Mouse (Mus musculus): ENCODE measurements around the gene Lysmd1. TPM values are rescaled to one million over a fixed set of nuclear protein-coding genes. Genes with fewer than 3 reads are reported as not detected.

Gene Lysmd1
- polyA plus RNA-seq, 1 experiment from 2014 or later: 13.3 TPM

DNA sequence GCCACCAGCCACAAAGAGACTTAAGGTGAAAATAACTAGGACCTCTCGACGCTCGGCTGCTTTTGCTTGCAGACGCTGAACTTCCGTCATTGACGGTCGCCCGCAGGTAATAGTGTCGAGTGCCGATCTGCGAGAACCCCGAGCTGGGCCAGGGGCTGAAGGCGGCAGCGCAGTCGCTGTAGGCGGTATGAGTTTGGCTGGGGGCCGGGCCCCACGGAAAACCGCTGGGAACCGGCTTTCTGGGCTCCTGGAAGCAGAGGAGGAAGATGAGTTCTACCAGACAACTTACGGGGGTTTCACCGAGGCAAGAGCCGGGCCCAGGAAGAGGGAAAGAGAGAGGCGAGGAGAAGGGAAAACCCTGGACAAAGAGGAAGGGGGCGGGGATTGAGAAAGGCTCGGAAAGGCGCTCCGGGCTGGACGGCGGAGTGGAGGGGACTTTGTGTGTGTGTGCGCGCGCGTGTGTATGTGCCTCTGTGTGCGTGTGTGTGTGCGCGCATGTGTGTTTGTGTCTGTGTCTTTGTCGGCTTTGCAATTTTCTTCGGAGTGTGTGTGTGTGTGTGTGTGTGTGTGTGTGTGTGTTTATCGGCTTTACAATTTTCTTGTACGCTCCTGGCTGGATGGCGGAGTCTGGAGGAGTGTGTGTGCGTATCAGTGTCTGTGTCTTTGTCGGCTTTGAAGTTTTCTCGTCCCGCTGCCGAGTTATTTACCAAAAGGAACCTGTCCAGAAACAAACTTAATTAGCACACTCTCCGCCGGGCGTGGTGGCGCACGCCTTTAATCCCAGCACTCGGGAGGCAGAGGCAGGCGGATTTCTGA lies 22.8 kb upstream of the Lysmd1 start, which contains the start of gene Vps72:
TSS of gene Vps72 (plus strand) at position 112 of the 816 bp plus-strand sequence.
- Histone ChIP-seq H3K4me2 (ENCODE audit: low read depth, severe bottlenecking) (peak within 1 kb of the TSS; percentile 34; the same call in 1 of the 2 replicates), H3K36me3 (ENCODE audit: control insufficient read depth, insufficient read depth, low read length) (peaks cover 3% of the 10 kb centered on the region; the same call in 1 of the 2 replicates), H3K27me3 (ENCODE audit: control insufficient read depth, insufficient read depth, low read length) (no peaks in the 10 kb centered on the region), H3K9ac (ENCODE audit: low read length) (peak within 1 kb of the TSS; percentile 94), H3K4me1 (ENCODE audit: control insufficient read depth, insufficient read depth, low read length) (peaks cover 6% of the 10 kb centered on the region), H3K27ac (replicated peaks; ENCODE audit: low read depth, low read length) (peak within 1 kb of the TSS; percentile 90), H3K9me3 (ENCODE audit: control insufficient read depth, low read length) (no peaks in the 10 kb centered on the region), H3K4me3 (ENCODE audit: low read depth, low read length) (peak within 1 kb of the TSS; percentile 83)
- peak; percentile 93 for DNase-seq (ENCODE audit: low spot score)
- peak; percentile 65 for ATAC-seq (ENCODE audit: insufficient number of reproducible peaks, low FRiP score, low TSS enrichment, low read depth)
- WGBS: under 1% methylated on average over 53 of the region's 54 CpGs

DNA sequence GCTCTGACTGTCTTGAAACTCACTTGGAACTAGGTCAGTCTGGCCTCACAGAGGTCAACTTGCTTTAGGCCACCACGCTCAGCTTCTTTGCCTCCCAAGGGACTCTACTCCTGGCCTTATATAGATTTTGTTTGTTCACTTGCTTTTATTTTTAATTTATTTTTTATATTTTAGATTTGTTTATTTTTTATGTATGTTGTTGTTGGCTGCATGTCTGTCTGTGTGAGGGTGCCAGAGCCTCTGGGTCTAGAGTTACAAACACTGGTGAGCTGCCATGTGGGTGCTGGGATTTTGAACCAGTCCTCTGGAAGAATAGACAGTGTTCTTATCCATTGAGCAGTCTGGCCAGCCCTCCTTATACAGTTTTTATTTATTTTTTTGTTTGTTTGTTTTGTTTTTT lies 21.1 kb upstream of the Lysmd1 start:
- no peak overlapping the region for H3K4me3 ChIP-seq (ENCODE audit: low read depth, low read length)
- DNase-seq (ENCODE audit: low spot score) (no peak), ATAC-seq (ENCODE audit: insufficient number of reproducible peaks, low FRiP score, low TSS enrichment, low read depth) (no peak)
- no peak overlapping the region for H3K4me2 ChIP-seq (ENCODE audit: low read depth, severe bottlenecking)
- no peaks in the 10 kb centered on the region for H3K9me3 ChIP-seq (ENCODE audit: control insufficient read depth, low read length)
- 100% methylated on average over 1 of the region's 1 CpGs for WGBS
- peaks cover 6% of the 10 kb centered on the region for H3K4me1 ChIP-seq (ENCODE audit: control insufficient read depth, insufficient read depth, low read length)
- H3K36me3 ChIP-seq (ENCODE audit: control insufficient read depth, insufficient read depth, low read length): peaks cover 3% of the 10 kb centered on the region; the same call in 1 of the 2 replicates
- no peak overlapping the region for H3K9ac ChIP-seq (ENCODE audit: low read length)
- no peak overlapping the region for H3K27ac ChIP-seq (replicated peaks; ENCODE audit: low read depth, low read length)
- no peaks in the 10 kb centered on the region for H3K27me3 ChIP-seq (ENCODE audit: control insufficient read depth, insufficient read depth, low read length)

DNA sequence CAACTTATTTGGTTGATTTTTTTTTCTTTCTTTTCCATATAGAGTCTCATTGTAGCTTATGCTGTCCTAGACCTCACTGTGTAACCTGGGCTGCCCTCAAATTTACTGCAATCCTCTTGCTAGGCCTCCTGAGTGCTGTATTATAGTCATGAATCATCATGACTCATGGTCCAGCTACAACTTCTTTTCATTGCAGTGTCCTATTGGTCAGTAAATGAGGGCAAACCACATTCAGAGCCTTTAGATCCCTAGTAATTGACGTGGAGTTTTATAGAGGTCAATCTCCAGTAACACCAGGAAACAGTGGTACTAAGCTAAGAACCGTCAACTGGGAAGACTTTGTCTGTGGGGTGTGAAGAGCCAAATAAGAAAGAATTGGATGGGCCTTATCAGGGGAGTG lies 16.1 kb upstream of the Lysmd1 start:
- H3K4me3 ChIP-seq (ENCODE audit: low read depth, low read length): no peak overlapping the region
- H3K27ac ChIP-seq (replicated peaks; ENCODE audit: low read depth, low read length): no peak overlapping the region
- no peak overlapping the region for H3K9ac ChIP-seq (ENCODE audit: low read length)
- no peak for DNase-seq (ENCODE audit: low spot score)
- no peaks in the 10 kb centered on the region for H3K9me3 ChIP-seq (ENCODE audit: control insufficient read depth, low read length)
- peaks cover 29% of the 10 kb centered on the region; the same call in 1 of the 2 replicates for H3K36me3 ChIP-seq (ENCODE audit: control insufficient read depth, insufficient read depth, low read length)
- WGBS: 91% methylated on average over 2 of the region's 2 CpGs
- no peaks in the 10 kb centered on the region for H3K4me1 ChIP-seq (ENCODE audit: control insufficient read depth, insufficient read depth, low read length)
- no peaks in the 10 kb centered on the region for H3K27me3 ChIP-seq (ENCODE audit: control insufficient read depth, insufficient read depth, low read length)
- H3K4me2 ChIP-seq (ENCODE audit: low read depth, severe bottlenecking): no peak overlapping the region
- no peak for ATAC-seq (ENCODE audit: insufficient number of reproducible peaks, low FRiP score, low TSS enrichment, low read depth)

DNA sequence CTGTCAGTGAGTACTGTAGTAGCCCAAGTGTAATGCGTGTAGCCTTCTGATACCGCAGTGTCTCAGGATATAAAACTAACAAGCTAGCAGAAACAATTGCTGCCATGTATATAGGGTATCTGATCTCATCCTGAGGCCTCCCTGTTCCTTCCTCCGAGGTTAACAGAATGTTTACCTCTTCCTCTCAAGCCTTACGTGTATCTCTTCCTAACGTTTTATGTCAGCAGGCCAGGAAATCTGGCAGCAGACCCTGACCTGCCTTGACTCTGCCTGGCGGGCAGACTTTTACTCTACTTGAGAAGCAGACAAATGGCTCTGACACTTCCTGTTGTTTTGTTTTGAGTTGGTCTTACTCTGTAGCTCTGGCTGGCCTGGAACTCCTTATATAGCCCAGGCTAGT lies 12.3 kb upstream of the Lysmd1 start:
- Histone ChIP-seq H3K27ac (replicated peaks; ENCODE audit: low read depth, low read length) (no peak overlapping the region), H3K4me1 (ENCODE audit: control insufficient read depth, insufficient read depth, low read length) (no peaks in the 10 kb centered on the region), H3K4me3 (ENCODE audit: low read depth, low read length) (no peak overlapping the region), H3K36me3 (ENCODE audit: control insufficient read depth, insufficient read depth, low read length) (peaks cover 26% of the 10 kb centered on the region; the same call in 1 of the 2 replicates), H3K27me3 (ENCODE audit: control insufficient read depth, insufficient read depth, low read length) (no peaks in the 10 kb centered on the region), H3K9me3 (ENCODE audit: control insufficient read depth, low read length) (no peaks in the 10 kb centered on the region), H3K9ac (ENCODE audit: low read length) (no peak overlapping the region), H3K4me2 (ENCODE audit: low read depth, severe bottlenecking) (no peak overlapping the region)
- WGBS: 80% methylated on average over 6 of the region's 6 CpGs
- ATAC-seq (ENCODE audit: insufficient number of reproducible peaks, low FRiP score, low TSS enrichment, low read depth) (no peak), DNase-seq (ENCODE audit: low spot score) (no peak)

DNA sequence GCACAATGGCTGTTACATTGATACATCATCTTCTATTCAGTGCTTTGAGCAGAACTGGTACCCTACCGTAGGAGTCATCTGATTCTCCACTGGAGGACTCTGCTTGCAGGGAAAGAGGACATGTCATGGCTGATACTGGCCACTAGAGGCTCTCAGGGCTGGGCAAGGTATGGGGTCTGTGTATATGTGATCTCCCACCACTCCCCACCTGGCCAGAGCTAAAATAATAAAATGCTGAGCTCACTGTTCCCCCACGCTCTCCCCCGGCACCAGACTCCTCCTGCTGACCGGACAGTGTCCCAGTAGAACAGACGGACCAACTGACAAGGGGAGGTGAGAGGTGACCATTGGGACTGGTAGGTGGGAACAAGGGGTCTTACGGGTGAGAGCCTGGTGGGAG lies 9.6 kb upstream of the Lysmd1 start, which contains the start of gene Tmod4:
TSS of gene Tmod4 (plus strand) at position 231 of the 400 bp plus-strand sequence.
- peaks cover 23% of the 10 kb centered on the region; the same call in 1 of the 2 replicates for H3K36me3 ChIP-seq (ENCODE audit: control insufficient read depth, insufficient read depth, low read length)
- no peak within 1 kb of the TSS for H3K9ac ChIP-seq (ENCODE audit: low read length)
- H3K4me2 ChIP-seq (ENCODE audit: low read depth, severe bottlenecking): no peak within 1 kb of the TSS
- no peak within 1 kb of the TSS for H3K4me3 ChIP-seq (ENCODE audit: low read depth, low read length)
- DNase-seq (ENCODE audit: low spot score): peak; percentile 47
- H3K27me3 ChIP-seq (ENCODE audit: control insufficient read depth, insufficient read depth, low read length): no peaks in the 10 kb centered on the region
- no peaks in the 10 kb centered on the region for H3K9me3 ChIP-seq (ENCODE audit: control insufficient read depth, low read length)
- peak; percentile 52; the same call in 1 of the 2 replicates for ATAC-seq (ENCODE audit: insufficient number of reproducible peaks, low FRiP score, low TSS enrichment, low read depth)
- no peak within 1 kb of the TSS for H3K27ac ChIP-seq (replicated peaks; ENCODE audit: low read depth, low read length)
- WGBS: 62% methylated on average over 6 of the region's 6 CpGs
- no peaks in the 10 kb centered on the region for H3K4me1 ChIP-seq (ENCODE audit: control insufficient read depth, insufficient read depth, low read length)

DNA sequence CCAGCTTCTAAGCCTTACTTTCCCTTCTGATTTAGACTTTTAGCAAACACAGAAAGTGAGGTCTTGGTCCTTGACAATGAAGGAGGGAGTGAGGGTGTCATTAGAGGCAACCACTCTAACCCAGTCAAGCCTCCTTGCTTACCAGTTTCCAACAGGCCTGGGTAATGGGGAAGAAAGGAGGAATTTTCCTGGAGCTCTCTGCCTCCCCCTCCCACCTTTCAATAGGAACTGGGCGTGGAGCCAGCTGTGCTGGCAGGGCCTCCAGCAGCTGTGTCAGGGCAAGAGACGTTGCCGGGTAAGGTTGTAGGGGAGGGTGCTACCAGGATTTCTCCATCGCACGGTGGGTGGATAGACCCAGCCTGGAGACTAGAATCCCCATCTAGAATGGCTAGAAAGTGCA lies 8.9 kb upstream of the Lysmd1 start:
- DNase-seq (ENCODE audit: low spot score) (no peak), ATAC-seq (ENCODE audit: insufficient number of reproducible peaks, low FRiP score, low TSS enrichment, low read depth) (no peak)
- Histone ChIP-seq H3K9me3 (ENCODE audit: control insufficient read depth, low read length) (no peaks in the 10 kb centered on the region), H3K4me2 (ENCODE audit: low read depth, severe bottlenecking) (no peak overlapping the region), H3K4me1 (ENCODE audit: control insufficient read depth, insufficient read depth, low read length) (no peaks in the 10 kb centered on the region), H3K9ac (ENCODE audit: low read length) (no peak overlapping the region), H3K36me3 (ENCODE audit: control insufficient read depth, insufficient read depth, low read length) (peaks cover 19% of the 10 kb centered on the region; the same call in 1 of the 2 replicates), H3K27me3 (ENCODE audit: control insufficient read depth, insufficient read depth, low read length) (no peaks in the 10 kb centered on the region), H3K27ac (replicated peaks; ENCODE audit: low read depth, low read length) (no peak overlapping the region), H3K4me3 (ENCODE audit: low read depth, low read length) (no peak overlapping the region)
- WGBS: 43% methylated on average over 5 of the region's 5 CpGs

DNA sequence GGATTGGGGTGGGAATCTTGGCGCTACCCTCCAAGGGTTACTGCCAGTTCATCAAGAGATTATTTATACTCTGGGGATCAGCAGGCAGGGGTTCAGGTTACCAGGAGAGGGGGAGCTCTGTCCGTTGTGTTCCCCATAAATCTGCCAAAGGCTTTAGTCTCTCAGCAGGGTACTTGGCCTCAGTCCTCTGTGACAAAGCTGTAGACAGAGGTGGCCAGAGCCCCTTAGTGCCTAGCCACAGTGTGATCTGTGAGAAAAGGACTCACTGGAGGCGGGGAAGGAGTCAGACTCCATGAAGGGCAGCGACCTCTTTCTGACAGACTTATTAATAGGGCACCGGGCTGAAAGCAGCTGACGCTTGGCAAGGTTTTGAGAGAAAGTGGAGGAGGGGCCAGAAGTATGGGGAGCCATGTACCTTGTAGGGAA lies 4.6 kb upstream of the Lysmd1 start:
- Histone ChIP-seq H3K9me3 (ENCODE audit: control insufficient read depth, low read length) (no peaks in the 10 kb centered on the region), H3K9ac (ENCODE audit: low read length) (no peak overlapping the region), H3K27ac (replicated peaks; ENCODE audit: low read depth, low read length) (no peak overlapping the region), H3K27me3 (ENCODE audit: control insufficient read depth, insufficient read depth, low read length) (no peaks in the 10 kb centered on the region), H3K4me1 (ENCODE audit: control insufficient read depth, insufficient read depth, low read length) (no peaks in the 10 kb centered on the region; the same call in 1 of the 2 replicates), H3K4me2 (ENCODE audit: low read depth, severe bottlenecking) (no peak overlapping the region), H3K4me3 (ENCODE audit: low read depth, low read length) (no peak overlapping the region), H3K36me3 (ENCODE audit: control insufficient read depth, insufficient read depth, low read length) (0 out of 2 replicates have a peak, but pooled peaks cover 3% of the 10 kb centered on the region)
- no peak for ATAC-seq (ENCODE audit: insufficient number of reproducible peaks, low FRiP score, low TSS enrichment, low read depth)
- WGBS: 31% methylated on average over 6 of the region's 6 CpGs
- DNase-seq (ENCODE audit: low spot score): no peak

DNA sequence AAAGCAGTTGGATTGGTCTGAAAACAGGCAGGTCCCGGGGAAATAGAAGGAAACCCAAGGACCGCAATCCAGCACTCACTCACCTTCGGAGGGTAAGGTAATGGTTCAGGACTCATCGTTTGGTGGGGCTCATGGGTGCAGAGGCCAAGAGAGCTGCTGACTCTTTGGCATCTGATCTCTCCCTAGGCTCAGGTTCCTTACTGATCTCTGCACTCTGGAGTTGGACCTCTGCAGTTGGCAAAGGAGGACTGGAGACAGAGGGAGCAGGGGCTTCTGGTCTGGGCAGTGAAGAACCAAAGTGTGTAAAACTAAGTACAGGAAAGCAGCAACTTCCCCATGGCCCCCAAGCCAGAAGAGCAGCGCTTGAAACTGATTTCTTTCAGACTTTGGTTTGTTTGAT lies 3.8 kb upstream of the Lysmd1 start:
- no peaks in the 10 kb centered on the region for H3K9me3 ChIP-seq (ENCODE audit: control insufficient read depth, low read length)
- H3K4me3 ChIP-seq (ENCODE audit: low read depth, low read length): no peak overlapping the region
- H3K36me3 ChIP-seq (ENCODE audit: control insufficient read depth, insufficient read depth, low read length): 0 out of 2 replicates have a peak, but pooled peaks cover 3% of the 10 kb centered on the region
- no peak overlapping the region for H3K27ac ChIP-seq (replicated peaks; ENCODE audit: low read depth, low read length)
- no peak overlapping the region for H3K9ac ChIP-seq (ENCODE audit: low read length)
- H3K4me1 ChIP-seq (ENCODE audit: control insufficient read depth, insufficient read depth, low read length): peaks cover 3% of the 10 kb centered on the region; the same call in 1 of the 2 replicates
- ATAC-seq (ENCODE audit: insufficient number of reproducible peaks, low FRiP score, low TSS enrichment, low read depth): no peak
- 84% methylated on average over 5 of the region's 5 CpGs for WGBS
- H3K4me2 ChIP-seq (ENCODE audit: low read depth, severe bottlenecking): no peak overlapping the region
- H3K27me3 ChIP-seq (ENCODE audit: control insufficient read depth, insufficient read depth, low read length): no peaks in the 10 kb centered on the region
- no peak for DNase-seq (ENCODE audit: low spot score)

All from limb, embryonic 11.5 days (tissue).